Mouse (Mus musculus) heart, embryonic 16.5 days (tissue): Measurements from ENCODE around the gene Tor2a. TPM values are rescaled to one million over a fixed set of nuclear protein-coding genes. Genes with fewer than 3 reads are reported as not detected.
A peak's percentile ranks its signal among the peaks of the same experiment; 100 is the strongest.

ENCODE experiments used
- ATAC-seq: fragments of 200-750 bp; cut with Nextera tagmentation; replicated peaks from 2 replicates; pipeline ENCODE4 v1.8.0; 2017; ENCODE audit warnings: moderate number of reproducible peaks; ENCODE audit not compliant: insufficient read depth, low FRiP score; ENCODE audit errors: extremely low read depth
- H3K27ac ChIP-seq: fragments of 300-500 bp; sonication (generic); 2 replicates; pipeline ENCODE4 v1.5.1; 2014; ENCODE audit warnings: mild to moderate bottlenecking, low read length, control low read depth, moderate library complexity
- H3K27me3 ChIP-seq: fragments of 300-500 bp; sonication (generic); 2 replicates; pipeline ENCODE4 v1.6.1; 2014; ENCODE audit warnings: low read length, mixed read lengths; ENCODE audit not compliant: control insufficient read depth, insufficient read depth
- H3K36me3 ChIP-seq: fragments of 300-500 bp; sonication (generic); 2 replicates; pipeline ENCODE4 v1.6.1; 2014; ENCODE audit not compliant: control insufficient read depth, insufficient read depth
- H3K4me1 ChIP-seq: fragments of 300-500 bp; sonication (generic); 2 replicates; pipeline ENCODE4 v1.6.1; 2014; ENCODE audit warnings: low read length, mixed read lengths; ENCODE audit not compliant: control insufficient read depth, insufficient read depth
- H3K4me2 ChIP-seq: fragments of 300-500 bp; sonication (generic); 2 replicates; pipeline ENCODE4 v1.6.1; 2014; ENCODE audit warnings: low read depth, mild to moderate bottlenecking, control low read depth, low read length
- H3K4me3 ChIP-seq: fragments of 300-500 bp; sonication (generic); 2 replicates; pipeline ENCODE4 v1.5.1; 2014; ENCODE audit warnings: mild to moderate bottlenecking, control low read depth, low read length
- H3K9ac ChIP-seq: fragments of 300-500 bp; sonication (generic); 2 replicates; pipeline ENCODE4 v1.6.1; 2014; ENCODE audit warnings: low read length, control low read depth
- H3K9me3 ChIP-seq: fragments of 300-500 bp; sonication (generic); replicated peaks from 2 replicates; pipeline ENCODE4 v1.6.1; 2016; ENCODE audit warnings: low read length; ENCODE audit not compliant: control insufficient read depth
- WGBS: fragments of 180-500 bp; shearing (Covaris S2); extraction: QIAGEN DNeasy Blood & Tissue Kit; methylation state at CpG from one replicate; pipeline ENCODE4 v1.1.7; 2014; 5-methylcytosine and 5-hydroxymethylcytosine counted together
- polyA plus RNA-seq: library from polyadenylated mRNA; unstranded; fragments of >200 nt; fragmentation: Nextera tagmentation; extraction: Ambion mirVana; gene quantifications from 2 replicates; pipeline ENCODE4 v1.2.1, GENCODE M21; 2015

The Tor2a gene
- polyA plus RNA-seq, 1 experiment from 2014 or later, result 38.9 TPM

DNA sequence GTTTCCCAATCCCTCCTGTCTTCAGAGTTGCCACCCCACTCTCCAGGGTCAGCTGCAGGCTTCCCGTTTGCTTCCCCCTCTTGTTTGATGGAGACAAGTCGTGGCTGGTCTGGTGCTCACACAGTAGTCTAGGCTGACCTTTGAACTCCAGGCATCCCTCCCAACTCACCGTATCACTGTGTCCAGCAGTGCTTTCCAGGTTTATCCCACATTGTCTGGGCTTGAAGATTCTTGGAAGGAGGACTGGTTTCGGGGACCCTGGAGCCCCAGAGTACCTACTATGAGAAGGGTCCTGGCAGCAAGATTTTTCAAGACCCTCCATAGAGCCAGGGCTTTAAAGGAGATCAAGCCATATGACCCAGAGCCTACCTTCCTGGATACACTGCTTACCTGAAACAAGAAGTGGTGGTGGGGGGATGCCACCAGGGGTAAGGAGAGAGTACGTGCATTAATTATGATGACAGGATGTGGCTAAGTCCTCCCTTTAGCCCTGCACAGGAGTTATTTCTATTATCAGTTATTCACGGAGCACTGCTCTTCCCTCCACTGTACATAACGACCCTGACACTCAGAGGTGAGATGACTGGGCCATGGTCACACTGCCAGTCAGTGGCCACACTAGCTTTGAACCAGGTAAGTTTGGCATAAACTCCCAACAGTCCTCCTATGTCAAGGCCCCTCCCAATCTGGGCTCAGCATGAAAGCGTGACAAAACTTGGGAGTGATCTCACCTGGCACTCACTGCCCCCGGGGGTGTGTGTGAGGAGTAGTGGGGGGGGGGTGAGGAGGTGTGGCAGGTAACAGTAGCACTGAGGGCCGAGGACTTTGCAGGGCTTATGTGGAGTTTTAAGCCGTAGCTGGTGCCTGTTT, 42.7 kb upstream of the Tor2a start:
- ATAC-seq, result no peak
- no peaks in the 10 kb centered on the region for H3K27me3 ChIP-seq
- no peak overlapping the region; the same call in 1 of the 2 replicates for H3K4me2 ChIP-seq
- H3K4me1 ChIP-seq, result peaks cover 29% of the 10 kb centered on the region
- peak overlapping the region; percentile 97 for H3K27ac ChIP-seq
- no peaks in the 10 kb centered on the region for H3K9me3 ChIP-seq
- H3K36me3 ChIP-seq, result peaks cover 9% of the 10 kb centered on the region
- 38% methylated on average over 11 of the region's 11 CpGs for WGBS
- H3K4me3 ChIP-seq, result no peak overlapping the region
- peak overlapping the region; percentile 7; the same call in 1 of the 2 replicates for H3K9ac ChIP-seq

DNA sequence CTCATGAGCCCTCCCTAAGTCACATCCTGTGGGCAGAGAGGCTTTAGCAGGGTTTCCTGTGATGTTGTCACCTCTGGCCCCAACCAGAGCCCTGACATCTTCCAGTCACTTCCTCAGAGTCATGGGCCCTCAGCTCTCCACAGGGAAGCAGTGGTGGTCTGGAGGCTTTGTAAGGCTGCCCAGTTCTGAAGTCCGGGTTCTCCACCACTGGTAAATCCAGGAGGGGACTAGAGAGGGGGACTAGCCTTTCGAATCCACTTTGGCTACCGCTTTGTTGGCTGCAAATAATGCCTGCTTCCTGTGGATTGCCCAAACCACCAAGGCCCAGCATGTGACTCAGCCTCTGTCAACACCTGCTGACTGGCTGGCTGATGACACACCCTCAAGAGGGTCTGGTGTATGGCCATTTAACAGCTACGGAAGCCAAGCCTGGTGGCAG, 42.0 kb upstream of the Tor2a start:
- peaks cover 3% of the 10 kb centered on the region for H3K36me3 ChIP-seq
- no peak for ATAC-seq
- no peak overlapping the region for H3K9ac ChIP-seq
- 30% methylated on average over 4 of the region's 4 CpGs for WGBS
- no peak overlapping the region for H3K4me2 ChIP-seq
- H3K27ac ChIP-seq, result peak overlapping the region; percentile 97
- no peaks in the 10 kb centered on the region for H3K9me3 ChIP-seq
- no peak overlapping the region for H3K4me3 ChIP-seq
- no peaks in the 10 kb centered on the region for H3K27me3 ChIP-seq
- H3K4me1 ChIP-seq, result peaks cover 29% of the 10 kb centered on the region

DNA sequence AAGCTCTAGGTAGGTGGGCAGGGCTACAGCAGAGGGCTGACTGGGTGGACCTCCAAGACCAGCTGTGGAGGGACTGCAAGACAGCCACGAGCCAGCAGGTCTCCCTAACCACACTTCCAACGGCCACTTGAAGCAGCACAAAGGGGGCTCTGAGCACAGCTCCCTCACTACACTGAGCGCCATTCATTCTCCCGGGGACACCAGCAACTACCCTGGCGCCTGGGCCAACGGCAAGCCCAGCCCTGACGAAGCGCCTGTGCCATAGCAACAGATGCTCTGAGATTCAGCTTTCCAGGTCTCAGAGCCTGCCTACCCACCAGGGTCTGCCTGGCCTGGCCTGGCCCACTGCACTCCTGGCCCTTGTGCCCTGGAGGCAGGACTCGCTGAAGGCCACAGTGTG, 38.3 kb upstream of the Tor2a start:
- WGBS, result 54% methylated on average over 9 of the region's 9 CpGs
- H3K36me3 ChIP-seq, result no peaks in the 10 kb centered on the region
- H3K9ac ChIP-seq, result no peak overlapping the region
- no peak overlapping the region for H3K27ac ChIP-seq
- peaks cover 27% of the 10 kb centered on the region for H3K4me1 ChIP-seq
- no peak overlapping the region for H3K4me3 ChIP-seq
- no peak for ATAC-seq
- H3K4me2 ChIP-seq, result no peak overlapping the region
- H3K9me3 ChIP-seq, result no peaks in the 10 kb centered on the region
- H3K27me3 ChIP-seq, result no peaks in the 10 kb centered on the region

DNA sequence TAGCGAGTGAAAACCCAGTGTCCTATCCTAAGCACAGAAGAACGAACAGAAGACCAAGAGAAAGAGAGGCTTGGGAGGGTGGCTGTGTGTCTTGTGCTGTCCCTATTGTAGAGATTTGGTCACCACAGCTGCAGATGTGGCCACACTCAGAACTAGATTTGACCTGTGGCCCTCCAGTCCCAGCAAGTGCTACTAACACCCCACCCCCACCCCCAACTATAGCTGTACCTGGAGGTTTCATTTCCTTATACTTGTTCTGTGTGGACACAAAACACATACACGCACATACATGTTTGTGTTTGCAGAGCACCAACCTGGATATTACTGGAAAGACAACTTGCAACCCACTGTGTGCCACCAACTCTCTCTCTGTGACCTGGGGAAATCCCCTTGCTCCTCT, 37.0 kb upstream of the Tor2a start:
- Histone ChIP-seq H3K4me3 (no peak overlapping the region), H3K36me3 (no peaks in the 10 kb centered on the region), H3K4me2 (no peak overlapping the region), H3K27me3 (no peaks in the 10 kb centered on the region), H3K27ac (no peak overlapping the region; the same call in 1 of the 2 replicates), H3K9me3 (no peaks in the 10 kb centered on the region), H3K9ac (no peak overlapping the region), H3K4me1 (peaks cover 14% of the 10 kb centered on the region)
- WGBS, result 88% methylated on average over 3 of the region's 3 CpGs
- ATAC-seq, result no peak

DNA sequence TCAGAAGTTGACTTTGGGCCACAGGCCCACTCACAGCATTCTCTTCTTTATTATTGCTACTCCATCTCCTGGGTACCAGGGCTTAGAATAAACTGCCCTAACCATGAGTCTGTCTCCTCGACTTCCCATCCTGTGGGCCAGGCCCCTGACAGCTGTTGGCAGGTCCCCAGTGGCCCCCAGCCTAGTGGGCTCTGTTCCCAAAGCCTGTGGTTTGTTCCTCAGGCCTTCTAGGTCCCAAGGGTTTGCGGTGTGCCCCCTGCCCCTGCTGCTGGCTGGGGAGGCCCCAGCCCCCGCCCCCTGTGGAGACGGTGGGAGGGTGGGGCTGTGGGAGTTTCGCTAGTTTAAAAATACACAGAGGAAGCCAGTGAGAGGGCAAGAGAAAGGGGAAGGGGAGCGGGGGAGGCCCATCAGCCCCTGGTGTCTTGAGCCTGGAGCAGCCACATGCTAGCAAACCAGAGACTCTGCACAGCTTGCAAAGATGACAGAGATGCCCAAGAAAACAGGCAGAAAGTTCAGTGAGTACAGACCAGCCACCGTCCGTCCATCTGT, 36.3 kb upstream of the Tor2a start, which contains the start of gene Sh2d3c:
Gene Sh2d3c, plus strand, starts transcription at position 375 of the 549 bp plus-strand sequence.
- peaks cover 11% of the 10 kb centered on the region for H3K4me1 ChIP-seq
- peak within 1 kb of the TSS; percentile 31 for H3K27ac ChIP-seq
- 30% methylated on average over 8 of the region's 8 CpGs for WGBS
- no peaks in the 10 kb centered on the region for H3K9me3 ChIP-seq
- H3K27me3 ChIP-seq, result no peaks in the 10 kb centered on the region
- H3K4me3 ChIP-seq, result peak within 1 kb of the TSS; percentile 40
- peak; percentile 38 for ATAC-seq
- peak within 1 kb of the TSS; percentile 49 for H3K4me2 ChIP-seq
- H3K36me3 ChIP-seq, result no peaks in the 10 kb centered on the region
- peak within 1 kb of the TSS; percentile 54 for H3K9ac ChIP-seq

DNA sequence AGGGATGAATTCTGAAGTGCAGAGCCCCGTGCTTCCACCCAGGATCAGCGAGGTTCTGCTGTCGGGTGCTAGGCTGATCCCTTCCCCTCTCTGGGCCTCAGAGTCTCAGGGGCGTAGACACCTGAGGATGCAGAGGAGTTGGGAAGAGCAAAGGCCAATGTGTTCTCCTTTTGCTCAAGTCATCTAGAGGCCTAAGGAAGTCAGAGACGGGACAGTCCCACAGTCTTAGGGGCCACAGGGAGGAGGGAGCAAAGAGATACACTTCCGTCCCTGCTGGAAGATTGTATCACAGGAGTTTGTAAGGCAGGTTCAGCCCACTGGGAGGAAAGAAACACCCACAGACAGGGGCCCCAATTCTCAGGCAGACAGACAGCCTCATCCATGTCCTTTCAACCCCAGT, 35.0 kb upstream of the Tor2a start:
- H3K27me3 ChIP-seq, result no peaks in the 10 kb centered on the region
- H3K4me3 ChIP-seq, result peak overlapping the region; percentile 40
- H3K4me2 ChIP-seq, result peak overlapping the region; percentile 49
- WGBS, result 42% methylated on average over 6 of the region's 6 CpGs
- H3K27ac ChIP-seq, result peak overlapping the region; percentile 4; the same call in 1 of the 2 replicates
- H3K9ac ChIP-seq, result peak overlapping the region; percentile 34
- no peaks in the 10 kb centered on the region for H3K36me3 ChIP-seq
- no peaks in the 10 kb centered on the region for H3K9me3 ChIP-seq
- ATAC-seq, result no peak
- H3K4me1 ChIP-seq, result peaks cover 12% of the 10 kb centered on the region

DNA sequence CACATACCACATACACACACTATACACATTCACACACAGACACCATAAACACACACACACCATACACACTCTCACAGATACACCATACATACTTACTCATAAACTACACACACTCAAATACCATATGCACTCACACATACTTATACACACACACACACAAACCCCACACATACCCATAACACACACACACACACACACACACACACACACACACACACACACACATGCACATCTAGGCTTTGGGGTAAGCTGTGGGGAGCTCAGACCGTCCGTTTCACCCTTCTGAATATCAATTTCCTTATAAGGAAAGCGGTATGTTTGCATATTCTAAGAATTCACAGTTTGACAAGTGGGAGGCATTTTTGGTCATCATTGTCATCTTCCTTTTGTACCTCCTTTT, 34.5 kb upstream of the Tor2a start:
- Histone ChIP-seq H3K4me3 (no peak overlapping the region; the same call in 1 of the 2 replicates), H3K9ac (no peak overlapping the region), H3K36me3 (no peaks in the 10 kb centered on the region), H3K4me2 (no peak overlapping the region; the same call in 1 of the 2 replicates), H3K27ac (no peak overlapping the region), H3K9me3 (no peaks in the 10 kb centered on the region), H3K27me3 (no peaks in the 10 kb centered on the region), H3K4me1 (peaks cover 14% of the 10 kb centered on the region)
- 55% methylated on average over 3 of the region's 3 CpGs for WGBS
- no peak for ATAC-seq

DNA sequence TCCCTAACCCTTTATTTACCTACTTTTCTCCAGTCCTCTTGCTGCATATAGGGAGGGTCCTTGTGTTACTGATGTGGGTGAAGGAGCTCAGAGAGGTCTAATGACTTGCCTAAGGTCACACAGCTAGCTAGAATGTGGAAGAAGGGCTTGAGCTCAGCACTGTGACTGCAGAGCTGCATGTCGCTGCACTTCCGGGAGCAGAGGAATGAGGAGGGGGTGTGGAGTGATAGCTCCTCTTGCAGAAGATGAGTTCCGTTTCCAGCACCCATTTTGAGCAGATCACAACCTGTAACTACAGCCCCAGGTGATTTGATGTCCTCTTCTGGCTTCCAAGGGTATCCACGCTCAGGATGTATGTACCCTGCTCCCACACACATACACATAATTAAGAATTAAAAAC, 32.9 kb upstream of the Tor2a start:
- Histone ChIP-seq H3K27ac (no peak overlapping the region), H3K9me3 (no peaks in the 10 kb centered on the region), H3K4me3 (no peak overlapping the region), H3K36me3 (no peaks in the 10 kb centered on the region), H3K4me1 (peaks cover 14% of the 10 kb centered on the region), H3K4me2 (no peak overlapping the region), H3K27me3 (no peaks in the 10 kb centered on the region), H3K9ac (no peak overlapping the region)
- WGBS, result 77% methylated on average over 4 of the region's 4 CpGs
- ATAC-seq, result no peak
